Mouse (Mus musculus): ENCODE data around the gene Hacd3.
"Not testable (repeated sequence)": the region's sequence is repeated elsewhere in the genome, so short reads cannot be mapped to it uniquely, and the experiment has no call there.

The Hacd3 gene

GRCm38 (mm10) chr9:65016978-65017827, 4.3 kb downstream of the Hacd3 start:
- no peak for DNase-seq (ENCODE audit: low read depth, low spot score)

DNA sequence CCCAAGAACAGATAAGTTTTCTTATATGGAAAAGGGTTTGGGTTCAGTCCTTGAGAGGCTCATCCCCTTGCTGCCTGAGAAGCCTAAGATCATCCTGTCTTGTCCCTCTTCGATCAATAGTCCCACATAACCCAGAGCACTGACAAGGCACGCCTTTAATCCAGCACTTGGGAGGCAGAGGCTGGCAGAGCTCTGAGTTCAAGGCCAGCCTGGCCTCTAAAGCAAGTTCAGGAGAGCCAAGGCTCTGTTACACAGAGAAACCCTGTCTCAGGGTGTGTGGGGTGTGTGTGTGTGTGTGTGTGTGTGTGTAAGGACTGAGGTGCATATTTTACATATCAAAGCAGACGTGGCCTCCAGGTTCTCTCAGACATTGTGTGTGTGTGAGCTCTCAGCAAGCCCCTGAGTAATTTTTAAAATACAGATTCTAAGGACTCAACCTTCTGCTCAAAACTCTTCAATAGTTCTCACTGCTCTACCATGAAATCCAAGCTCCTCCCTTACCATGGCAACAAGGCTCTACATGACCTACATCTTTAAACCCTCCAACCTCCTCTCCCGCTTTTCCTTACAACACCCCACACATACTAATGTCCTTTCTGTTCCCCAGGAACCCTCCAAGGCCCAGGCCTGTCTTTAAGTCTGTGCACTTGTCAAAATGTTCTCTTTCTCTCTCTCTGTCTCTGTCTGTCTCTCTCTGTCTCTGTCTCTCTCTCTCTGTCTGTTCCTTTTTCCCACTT, 5.1 kb downstream of the Hacd3 start:
- DNase-seq (ENCODE audit: low read depth, low spot score): no peak

- no peak for DNase-seq (ENCODE audit: low read depth, low spot score)
Measured at GRCm38 (mm10) chr9:65015461-65016222, 5.9 kb downstream of the Hacd3 start.

DNA sequence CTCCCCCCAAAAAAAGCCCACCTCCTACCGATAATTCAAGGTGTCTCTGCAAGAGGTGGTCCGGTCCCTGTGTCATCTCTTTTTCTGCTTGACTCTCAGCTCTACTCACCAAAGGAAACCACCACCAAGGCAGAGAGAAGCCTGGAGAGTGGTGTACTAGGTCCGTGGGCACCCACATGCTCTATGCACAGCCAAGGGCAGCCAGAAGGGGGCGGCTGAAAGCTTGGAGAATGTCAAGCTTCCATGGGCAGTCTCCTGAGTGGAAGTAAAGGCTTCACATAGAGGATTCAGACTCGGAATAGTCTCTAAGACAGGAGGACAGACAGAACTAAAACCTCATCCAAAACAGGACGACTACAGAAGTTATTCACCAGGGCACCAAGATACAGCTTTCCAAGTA, 10.2 kb downstream of the Hacd3 start:
- DNase-seq (ENCODE audit: low read depth, low spot score): peak; percentile 65

- peak; percentile 92 for DNase-seq (ENCODE audit: low read depth, low spot score)
Measured at GRCm38 (mm10) chr9:65010632-65011031, 10.9 kb downstream of the Hacd3 start.

DNA sequence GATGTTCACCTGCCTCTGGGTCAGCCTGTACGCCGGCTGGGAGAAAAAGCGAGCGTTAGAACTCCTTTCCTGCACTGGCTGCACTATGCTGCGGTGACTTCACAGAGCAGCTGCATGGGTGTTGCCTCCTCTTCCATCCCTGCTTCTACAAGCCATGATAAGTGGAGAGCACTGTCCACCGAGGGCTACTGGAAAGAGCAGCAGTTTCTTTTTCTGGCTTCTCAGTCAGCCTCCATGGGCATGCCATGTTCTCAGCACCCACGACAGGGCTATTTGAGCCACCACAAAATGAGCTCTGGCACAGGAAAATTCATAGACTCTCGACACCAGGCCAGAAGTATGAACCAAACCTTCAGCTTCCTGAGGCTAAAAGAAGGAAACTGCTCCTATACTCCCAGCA, 15.8 kb downstream of the Hacd3 start:
- DNase-seq (ENCODE audit: low read depth, low spot score): no peak

- DNase-seq (ENCODE audit: low read depth, low spot score): no peak
Measured at GRCm38 (mm10) chr9:65001481-65001880, 20.0 kb downstream of the Hacd3 start.

DNA sequence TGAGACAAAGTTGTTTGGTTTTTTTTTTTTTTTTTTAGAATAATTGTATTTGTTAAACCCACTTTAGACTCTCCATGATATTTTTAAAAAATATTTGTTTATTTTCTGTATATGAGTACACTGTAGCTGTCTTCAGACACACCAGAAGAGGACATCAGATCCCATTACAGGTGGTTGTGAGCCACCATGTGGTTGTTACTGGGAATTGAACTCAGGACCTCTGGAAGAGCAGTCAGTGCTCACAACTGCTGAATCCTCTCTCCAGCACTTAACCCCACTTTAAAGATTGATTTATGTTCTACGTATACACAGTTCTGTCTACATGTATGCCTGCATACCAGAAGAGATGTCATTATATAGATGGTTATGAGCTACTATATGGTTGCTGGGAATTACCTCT, 26.0 kb downstream of the Hacd3 start:
- DNase-seq (ENCODE audit: low read depth, low spot score): not testable (repeated sequence)

- DNase-seq (ENCODE audit: low read depth, low spot score): no peak
Measured at GRCm38 (mm10) chr9:64990291-64990690, 31.2 kb downstream of the Hacd3 start.

DNA sequence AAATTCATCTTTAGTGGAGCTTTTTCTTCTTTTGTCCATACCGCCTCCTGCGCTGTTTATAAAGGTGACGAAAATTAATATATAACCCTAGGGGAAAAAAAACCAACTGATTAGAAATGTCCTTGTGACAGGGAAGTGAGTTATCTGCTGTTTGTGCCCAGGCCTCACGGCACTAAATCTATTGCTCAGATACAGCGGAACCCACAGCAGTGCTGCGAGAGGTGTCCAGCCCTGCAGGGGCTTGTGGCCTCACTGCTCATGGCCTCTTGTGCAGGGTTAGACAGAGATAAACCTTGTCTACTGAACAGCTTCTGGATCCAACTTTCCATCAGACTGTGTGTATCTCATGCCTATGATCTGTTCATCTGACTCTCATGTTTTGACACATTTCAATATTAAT, 33.0 kb downstream of the Hacd3 start:
- DNase-seq (ENCODE audit: low read depth, low spot score): no peak

- no peak for DNase-seq (ENCODE audit: low read depth, low spot score)
Measured at GRCm38 (mm10) chr9:64987651-64988050, 33.8 kb downstream of the Hacd3 start.

GRCm38 (mm10) chr9:64985807-64986206, 35.7 kb downstream of the Hacd3 start:
- no peak for DNase-seq (ENCODE audit: low read depth, low spot score)

GRCm38 (mm10) chr9:64985037-64985794, 36.3 kb downstream of the Hacd3 start:
- no peak for DNase-seq (ENCODE audit: low read depth, low spot score)

DNA sequence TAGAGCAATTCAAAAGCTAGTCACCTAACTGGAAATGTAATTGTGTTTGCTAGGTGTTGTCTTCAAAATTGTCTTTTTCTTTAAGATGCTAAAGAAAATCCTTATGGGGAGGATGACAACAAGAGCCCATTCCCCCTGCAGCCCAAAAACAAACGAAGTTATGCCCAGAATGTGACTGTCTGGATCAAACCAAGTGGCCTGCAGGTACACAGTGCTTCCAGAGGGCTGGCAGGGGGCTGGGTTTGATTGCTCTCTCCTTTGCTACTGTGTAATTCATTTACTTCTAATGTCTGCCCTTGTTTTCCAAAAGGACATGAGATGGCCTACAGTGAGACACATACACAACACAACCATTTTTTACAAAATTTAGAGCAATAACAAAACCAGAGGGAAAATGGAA, 39.6 kb downstream of the Hacd3 start:
- DNase-seq (ENCODE audit: low read depth, low spot score): no peak

DNA sequence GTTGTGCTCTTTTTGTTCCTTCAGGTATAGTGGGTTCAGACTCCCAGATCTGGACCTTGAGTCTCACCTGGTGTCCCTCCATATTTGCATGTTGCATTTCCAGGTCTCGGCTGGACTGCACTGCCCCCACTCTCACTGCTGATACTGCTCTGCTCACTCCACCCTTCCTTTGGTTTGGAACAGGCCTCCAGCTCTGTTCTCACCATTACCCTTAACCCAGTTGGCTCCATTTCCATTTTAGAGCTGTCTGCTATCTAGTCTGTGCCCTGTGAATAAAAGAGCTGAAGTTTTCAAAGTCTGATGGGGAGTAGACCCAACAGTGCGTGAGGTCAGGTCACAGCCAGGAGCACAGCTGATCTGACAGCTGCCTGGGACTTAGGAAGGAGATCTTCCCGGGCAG, 40.9 kb downstream of the Hacd3 start:
- no peak for DNase-seq (ENCODE audit: low read depth, low spot score)

GRCm38 (mm10) chr9:64960978-64961320, 60.5 kb downstream of the Hacd3 start:
- DNase-seq (ENCODE audit: low read depth, low spot score): no peak

DNA sequence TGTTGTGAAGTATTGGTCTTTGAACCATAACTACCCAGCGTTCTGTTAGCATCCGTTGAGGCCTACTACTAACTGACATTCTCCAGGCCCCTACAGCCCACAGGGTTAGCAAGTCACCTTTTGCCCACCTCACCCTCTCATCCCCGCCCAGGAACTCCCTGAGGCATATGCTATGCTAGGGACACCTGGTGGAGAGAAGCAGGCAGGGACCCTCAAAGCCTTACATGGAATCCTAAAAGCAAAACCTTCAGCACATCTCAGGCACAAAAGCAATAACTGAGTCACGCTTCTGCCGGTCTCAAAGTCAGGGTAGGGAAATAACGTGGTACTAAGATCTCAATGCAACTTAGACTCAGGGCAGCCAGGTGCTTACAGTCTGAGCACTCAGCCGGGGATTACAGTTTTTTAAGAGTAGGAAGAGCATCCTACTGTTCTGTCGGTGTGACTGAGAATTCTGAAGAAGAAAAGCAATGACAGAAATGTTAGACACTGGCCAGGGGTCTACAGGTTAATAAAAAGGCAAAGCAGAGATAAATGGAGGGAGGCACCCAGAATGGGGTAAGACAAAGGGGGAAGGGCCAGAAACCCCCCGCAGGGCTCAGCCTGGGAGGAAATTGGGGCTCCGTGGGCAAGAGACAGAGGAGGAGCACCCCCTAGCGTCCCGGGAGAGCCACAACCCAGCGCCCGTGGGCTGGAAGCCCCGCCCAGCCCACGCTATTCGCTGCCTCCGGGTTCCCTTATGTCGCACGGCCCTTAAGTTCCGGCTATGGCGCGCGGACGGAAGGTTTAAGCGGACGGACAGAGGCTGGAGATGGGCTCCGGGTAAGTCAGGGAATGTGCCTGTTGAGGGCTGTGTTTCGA, 61.1 kb downstream of the Hacd3 start, which contains the start of gene Ints14:
Ints14 (plus strand) TSS at position 789 of the 861 bp plus-strand sequence.
- peak; percentile 97 for DNase-seq (ENCODE audit: low read depth, low spot score)

DNA sequence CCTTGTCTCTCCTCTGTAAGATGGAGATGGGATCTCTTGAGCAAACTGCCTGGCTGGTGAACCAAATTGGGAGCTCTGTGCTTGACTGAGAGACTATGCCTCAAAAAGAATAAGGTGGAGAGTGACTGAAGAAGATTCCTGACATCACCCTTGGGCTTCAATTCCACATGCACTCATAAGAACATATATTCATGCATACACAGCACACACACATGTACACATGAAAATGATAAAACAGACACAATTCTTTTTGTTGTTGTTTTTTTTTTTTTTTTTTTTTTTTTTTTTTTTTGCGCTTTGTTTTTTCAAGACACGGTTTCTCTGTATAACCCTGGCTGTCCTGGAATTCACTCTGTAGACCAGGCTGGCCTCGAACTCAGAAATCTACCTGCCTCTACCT, 64.2 kb downstream of the Hacd3 start:
- DNase-seq (ENCODE audit: low read depth, low spot score): no peak

DNA sequence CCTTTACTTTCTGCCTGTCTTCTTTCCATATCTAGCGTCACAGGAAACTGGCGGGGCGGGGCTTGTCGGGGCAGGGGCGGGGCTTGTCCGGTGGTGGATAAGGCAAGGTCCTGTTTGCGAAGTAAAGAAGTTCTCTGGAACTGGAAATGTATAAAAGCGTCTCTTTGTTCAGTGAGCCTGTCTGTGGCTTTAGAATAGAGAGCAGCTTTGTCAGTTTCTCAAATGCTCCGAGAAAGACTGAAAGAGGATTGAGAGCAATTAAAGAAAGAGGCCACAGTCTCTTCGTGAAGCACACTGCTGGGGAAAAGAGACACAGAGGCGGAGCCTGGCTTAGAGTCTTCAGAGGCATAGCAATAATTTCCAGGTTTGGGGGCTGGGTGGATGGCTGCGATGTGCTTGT, 65.2 kb downstream of the Hacd3 start:
- DNase-seq (ENCODE audit: low read depth, low spot score): peak; percentile 61

- DNase-seq (ENCODE audit: low read depth, low spot score): no peak
Measured at GRCm38 (mm10) chr9:64953190-64953589, 68.3 kb downstream of the Hacd3 start.

DNA sequence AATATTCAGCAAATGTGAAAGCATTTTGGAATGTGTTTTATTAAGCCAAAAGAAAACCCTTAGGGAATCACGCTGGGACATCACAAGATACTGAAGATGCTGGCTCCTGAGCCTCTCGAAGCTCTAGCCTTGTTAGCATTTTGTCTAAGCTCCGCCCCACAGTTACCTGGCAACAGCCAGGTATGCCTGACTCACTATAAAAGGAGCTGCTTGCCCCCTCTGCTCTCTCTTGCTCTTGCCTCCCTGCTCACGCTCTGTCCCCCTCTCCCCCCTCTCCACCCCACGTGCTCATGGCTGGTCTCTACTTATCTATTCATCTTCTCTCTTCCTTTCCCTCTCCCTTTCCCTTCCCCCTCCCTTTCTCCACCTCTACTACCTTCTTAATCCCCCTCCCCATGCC, 69.4 kb downstream of the Hacd3 start:
- no peak for DNase-seq (ENCODE audit: low read depth, low spot score)

All from CD4-positive, CD25-positive, alpha-beta regulatory T cell, adult 2 months (primary cell).